Mouse (Mus musculus): ENCODE results near the gene Chst13.

DNA sequence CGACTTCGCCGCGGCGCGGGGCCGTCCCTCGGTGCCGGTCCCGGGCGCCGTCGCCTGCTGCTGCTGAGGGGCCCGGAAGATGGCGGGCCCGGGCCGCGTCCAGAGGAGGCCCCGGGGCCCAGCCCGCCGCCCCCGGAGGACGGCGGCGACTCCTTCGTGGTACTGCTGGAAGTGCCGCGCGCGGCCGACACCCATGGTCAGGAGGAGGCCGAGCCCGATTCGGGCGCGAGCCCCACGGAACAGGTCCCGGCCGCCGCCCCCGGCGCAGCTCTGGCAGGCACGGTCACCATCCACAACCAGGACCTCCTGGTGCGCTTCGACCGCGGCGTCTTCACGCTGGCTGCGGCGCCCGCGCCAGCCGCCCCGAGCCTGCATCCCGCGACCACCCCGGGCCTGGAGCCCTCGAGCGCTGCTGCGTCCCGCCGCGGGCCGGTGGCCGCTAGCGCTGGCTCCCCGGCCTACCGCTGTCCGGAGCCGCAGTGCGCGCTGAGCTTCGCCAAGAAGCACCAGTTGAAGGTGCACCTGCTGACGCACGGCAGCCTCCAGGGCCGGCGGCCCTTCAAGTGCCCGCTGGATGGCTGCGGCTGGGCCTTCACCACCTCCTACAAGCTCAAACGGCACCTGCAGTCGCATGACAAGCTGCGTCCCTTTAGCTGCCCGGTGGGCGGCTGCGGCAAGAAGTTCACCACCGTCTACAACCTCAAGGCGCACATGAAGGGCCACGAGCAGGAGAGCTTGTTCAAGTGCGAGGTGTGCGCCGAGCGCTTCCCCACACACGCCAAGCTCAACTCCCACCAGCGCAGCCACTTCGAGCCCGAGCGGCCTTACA is 45.0 kb upstream of the Chst13 start:
- TF ChIP-seq CTCF (IDR thresholded peaks at IDR 0.05; ENCODE audit: insufficient read depth, low read length) (no peak), POLR2A (IDR thresholded peaks at IDR 0.05; ENCODE audit: borderline replicate concordance, extremely low read depth, low read depth, low read length) (no peak)
